Mouse (Mus musculus): ENCODE measurements around the gene Pgm2.

The Pgm2 gene

DNA sequence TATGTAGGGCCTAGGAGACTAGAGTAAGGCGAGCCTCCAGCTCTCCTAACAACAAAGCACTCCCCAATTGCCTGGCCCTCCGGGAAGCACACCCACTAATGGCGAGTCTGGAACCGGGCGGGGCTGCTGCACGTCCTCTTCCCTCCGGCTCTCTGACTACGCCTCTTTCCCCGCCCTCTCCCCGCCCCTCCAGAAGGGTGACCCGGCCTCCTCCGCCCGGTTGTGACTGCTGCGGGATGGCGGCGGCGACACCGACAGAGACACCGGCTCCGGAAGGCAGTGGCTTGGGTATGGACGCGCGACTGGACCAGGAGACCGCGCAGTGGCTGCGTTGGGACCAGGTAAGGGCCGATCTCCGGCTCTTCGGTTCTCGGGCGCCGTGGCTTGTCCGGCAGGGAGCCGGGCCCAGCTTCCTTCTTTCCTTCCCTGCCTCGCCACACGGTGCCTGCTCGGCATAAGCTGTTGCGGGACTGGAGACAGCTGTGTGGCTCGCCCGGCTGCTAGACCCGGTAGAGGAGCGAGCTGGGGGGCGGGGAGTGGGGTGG, at the start of gene Pgm2:
Gene Pgm2, plus strand, starts transcription at position 203 of the 545 bp plus-strand sequence.
- DNase-seq, result peak; percentile 81

DNA sequence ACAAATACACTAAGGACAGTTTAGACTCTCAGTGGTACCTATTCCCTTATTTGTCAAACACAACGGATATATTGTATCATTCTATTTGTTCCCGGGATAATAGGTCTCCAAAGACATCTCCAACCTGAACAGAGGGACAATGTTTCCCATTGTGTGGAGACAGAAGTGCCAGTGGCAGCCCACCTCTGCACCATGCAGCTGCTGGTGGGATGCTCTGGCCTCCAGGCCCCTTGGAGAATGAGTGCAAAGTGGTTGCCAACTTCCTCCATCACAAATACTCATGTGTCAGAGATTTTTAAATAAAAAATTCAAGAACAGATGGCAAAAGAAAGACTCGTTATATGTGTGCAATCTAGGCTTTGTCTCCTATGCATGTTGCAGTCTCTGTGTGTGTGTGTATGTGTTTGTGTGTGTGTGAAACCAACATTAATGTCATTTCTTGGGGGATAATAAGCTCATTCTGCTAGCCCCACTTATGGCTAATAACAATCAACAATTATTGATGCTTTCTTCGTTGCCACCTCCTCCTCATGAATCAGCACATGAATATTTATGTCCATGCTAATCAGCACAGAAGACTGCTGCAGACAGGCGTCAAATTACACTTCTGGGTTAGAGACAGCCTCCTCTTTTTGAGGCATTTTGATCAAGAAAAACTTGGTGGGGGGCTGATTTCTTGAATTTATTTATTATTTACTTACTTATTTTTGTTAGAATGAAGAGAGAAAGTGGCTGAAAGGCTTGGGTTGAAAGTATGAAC, 48.9 kb upstream of the Pgm2 start:
- DNase-seq, result no peak

DNA sequence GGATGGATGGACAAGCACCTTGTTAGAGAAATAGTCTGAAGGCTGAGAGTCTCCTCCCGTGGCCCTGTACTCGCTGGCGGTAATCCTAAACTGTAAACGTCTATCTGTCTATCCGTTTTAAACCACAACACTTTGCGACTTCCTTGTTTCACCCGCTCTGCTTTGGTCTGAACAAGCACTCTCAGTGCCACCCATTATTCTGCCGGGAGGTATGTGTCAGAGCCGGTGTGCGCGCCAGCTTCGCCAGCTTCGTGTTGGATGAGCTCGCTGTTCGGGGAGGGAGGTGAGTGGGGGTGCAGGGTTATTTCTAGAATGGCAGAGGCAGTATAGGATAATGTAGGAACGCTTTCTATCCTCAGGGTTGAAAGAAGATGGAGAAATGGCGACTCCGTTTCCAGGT, 48.0 kb upstream of the Pgm2 start:
- DNase-seq, result no peak

GRCm38 (mm10) chr5:64045502-64045901, 47.2 kb upstream of the Pgm2 start:
- no peak for DNase-seq

DNA sequence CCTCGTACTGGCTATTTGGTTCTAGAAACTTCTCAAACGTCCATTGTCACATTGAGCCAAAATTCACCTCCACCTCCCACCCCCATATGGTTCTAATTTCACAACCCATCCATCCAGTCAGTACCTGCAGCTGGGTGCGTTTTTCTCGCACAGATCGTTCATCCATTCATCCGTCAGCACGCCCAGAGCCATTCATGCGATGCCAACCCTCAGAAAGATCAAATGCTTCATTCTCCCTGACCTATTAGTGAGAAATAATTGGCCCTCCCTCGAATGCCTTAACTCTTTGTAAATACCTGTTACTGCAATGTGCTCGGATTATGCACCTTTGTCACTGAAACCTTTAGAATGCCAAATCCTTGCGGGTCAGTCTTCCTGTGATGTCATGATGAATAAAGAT, 45.8 kb upstream of the Pgm2 start:
- DNase-seq, result no peak

- DNase-seq, result no peak
These were observed 44.8 kb upstream of the Pgm2 start for GRCm38 (mm10) chr5:64047921-64048320.

DNA sequence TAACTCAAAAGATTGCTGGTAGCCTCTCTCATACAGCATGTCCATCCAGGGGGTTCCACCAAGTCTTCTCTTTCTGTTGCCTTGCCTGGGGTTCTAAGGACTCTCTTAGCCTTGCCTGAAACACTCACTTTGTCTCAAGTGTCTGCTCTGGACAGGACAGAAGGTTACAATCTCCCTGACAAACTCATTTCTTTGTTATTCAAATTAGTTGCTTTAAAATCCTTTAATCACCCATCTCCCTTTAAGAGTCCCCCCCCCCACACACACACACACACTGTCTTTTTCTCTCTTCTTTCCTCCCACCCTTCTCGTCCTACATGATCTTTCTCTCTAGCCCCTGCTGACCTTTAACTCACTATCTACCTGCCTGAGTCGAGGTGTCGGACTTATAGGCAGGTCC, 44.1 kb upstream of the Pgm2 start:
- DNase-seq, result no peak

GRCm38 (mm10) chr5:64049256-64049655, 43.5 kb upstream of the Pgm2 start:
- no peak for DNase-seq

GRCm38 (mm10) chr5:64053010-64053409, 39.7 kb upstream of the Pgm2 start:
- no peak for DNase-seq

GRCm38 (mm10) chr5:64056210-64056609, 36.5 kb upstream of the Pgm2 start:
- no peak for DNase-seq

DNA sequence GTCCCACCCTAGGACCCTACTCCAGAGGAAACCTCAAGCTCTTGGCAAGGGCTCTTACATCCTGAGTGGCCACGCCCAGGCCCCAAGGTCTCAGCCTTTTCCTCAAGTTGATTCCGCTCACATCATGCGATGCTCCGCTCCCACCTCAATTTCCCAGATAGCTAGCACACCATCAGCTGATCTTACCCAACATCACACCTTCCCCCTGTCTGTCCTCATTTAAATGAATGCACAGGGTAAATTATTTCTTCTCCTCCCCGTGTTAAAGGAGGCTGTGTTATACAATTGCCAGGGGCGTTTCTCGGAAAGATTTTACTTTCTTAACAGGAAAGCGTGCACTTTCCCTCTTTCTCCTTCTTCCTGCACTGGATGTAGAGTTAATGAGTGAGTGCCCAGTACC, 31.9 kb upstream of the Pgm2 start:
- no peak for DNase-seq

DNA sequence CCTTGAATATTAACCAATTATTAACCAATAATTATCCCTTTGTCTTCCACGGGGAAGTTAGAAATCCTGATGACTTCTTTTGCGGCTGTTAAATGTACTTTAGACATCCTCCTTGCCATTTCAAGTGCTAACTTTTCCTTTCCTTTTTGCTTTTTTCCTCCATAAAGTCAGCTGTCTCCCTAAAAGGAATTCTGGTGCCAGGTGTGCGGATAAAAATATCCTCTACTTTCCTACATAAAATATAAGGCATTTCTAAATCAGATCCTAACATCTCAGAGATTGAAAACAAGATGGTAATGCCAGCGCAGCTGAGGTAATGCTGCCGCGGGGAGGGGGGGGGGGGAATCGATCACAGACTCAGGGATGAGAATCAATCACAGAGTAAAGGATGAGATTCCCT, 31.1 kb upstream of the Pgm2 start:
- DNase-seq, result no peak

GRCm38 (mm10) chr5:64062882-64063621, 29.7 kb upstream of the Pgm2 start:
- DNase-seq, result no peak

DNA sequence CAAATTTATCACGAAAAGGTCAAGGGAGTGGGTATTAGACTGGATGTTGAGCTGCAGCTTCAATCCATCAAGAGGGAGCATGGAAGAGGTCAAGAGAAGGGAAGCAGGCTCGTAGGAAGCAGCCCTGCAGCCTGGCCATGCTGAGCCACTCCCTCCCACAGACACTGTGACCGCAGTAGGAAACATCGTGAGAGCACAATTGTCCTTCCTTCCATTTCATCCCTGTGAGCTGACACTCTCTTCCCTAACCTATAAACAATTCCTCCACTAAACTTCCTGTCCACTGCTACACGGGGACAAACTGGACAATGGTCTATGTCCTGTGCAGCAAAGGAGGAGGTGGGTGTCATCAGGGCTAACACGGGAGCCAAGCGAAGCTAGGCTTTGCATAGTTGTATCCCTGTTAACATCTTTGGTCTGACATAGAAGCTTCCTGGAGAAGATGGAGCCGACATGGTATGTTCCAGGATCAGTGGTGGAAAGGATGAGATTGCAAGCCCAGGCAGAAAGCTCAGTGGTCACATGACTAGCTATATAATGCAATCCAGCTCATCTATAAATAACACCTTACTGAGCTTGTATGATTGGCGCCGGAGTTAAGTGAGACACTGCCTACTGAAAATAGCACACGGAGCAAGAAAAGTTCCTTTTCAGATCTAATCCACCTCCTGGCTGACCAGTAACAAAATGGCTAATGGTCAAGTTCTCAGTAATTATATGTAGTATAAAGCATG, 29.0 kb upstream of the Pgm2 start:
- DNase-seq, result no peak

- no peak for DNase-seq
These were observed 28.3 kb upstream of the Pgm2 start for GRCm38 (mm10) chr5:64064401-64064800.

DNA sequence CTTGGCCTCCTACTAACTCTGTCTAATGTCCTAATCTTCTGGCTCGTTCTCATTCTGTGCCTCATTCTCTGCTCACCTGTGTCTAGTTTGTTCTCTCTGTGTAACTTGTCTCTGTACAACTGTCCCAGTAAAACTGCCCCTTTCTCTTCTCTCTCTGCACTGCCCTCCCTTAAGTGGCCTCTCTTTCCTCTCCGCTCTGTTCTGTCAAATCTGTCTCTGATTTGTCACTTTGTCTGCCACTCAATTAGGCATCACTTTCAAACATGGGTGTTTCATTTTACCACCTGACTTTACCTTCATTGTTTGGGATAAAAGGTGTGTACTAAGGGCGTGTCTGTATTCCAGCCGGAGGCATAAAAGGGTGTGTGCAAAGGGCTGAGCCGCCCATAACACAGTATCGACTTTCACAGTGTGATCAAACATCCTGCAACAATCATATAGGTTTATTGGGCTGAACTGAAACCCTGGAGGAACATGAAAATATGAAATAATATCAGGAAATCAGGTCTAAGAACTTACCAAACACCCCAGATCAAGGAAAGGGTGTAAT, 27.2 kb upstream of the Pgm2 start:
- no peak for DNase-seq

- no peak for DNase-seq
These were observed 26.6 kb upstream of the Pgm2 start for GRCm38 (mm10) chr5:64066159-64066558.

GRCm38 (mm10) chr5:64067576-64067975, 25.2 kb upstream of the Pgm2 start:
- no peak for DNase-seq

DNA sequence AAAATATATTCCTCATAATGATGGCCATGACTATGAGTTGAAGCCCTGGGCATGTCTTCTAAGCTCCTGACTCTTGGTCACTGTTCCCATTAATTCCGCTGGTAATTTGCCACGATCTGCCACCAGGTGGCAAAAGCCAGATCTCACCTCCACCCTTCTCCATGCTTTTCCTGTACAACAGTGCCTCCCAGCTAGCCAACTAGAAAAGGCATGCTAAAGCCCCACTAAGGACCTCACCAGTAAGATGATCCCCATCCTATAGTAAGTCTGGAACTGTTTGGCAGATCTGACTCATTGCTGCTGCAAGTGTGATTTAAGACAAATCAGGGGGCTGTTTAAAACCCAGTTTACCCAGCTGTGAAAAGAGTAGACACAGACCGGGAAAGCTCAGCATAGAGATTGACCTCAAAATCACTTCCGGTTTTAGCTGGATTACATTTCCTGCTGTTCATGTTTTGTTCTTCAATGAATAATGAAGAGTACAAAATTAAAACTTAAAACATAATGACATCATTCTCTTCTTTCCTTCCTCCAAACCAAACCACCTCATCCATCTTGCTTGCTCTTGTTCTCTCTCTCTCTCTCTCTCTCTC, 22.6 kb upstream of the Pgm2 start:
- peak; percentile 83 for DNase-seq

- no peak for DNase-seq
These were observed 21.8 kb upstream of the Pgm2 start for GRCm38 (mm10) chr5:64070742-64071476.

GRCm38 (mm10) chr5:64074455-64074854, 18.3 kb upstream of the Pgm2 start:
- no peak for DNase-seq

- DNase-seq, result no peak
These were observed 17.2 kb upstream of the Pgm2 start for GRCm38 (mm10) chr5:64075506-64075905.

Data from cerebellum, adult 9-11 months (tissue).